Mouse (Mus musculus) testis, adult 2 months (tissue): ENCODE measurements around the gene Vkorc1l1.

ENCODE experiments used
- CTCF ChIP-seq: fragments of 200-500 bp; IDR thresholded peaks from 2 replicates; pipeline ENCODE4 v1.5.1; 2012; ENCODE audit warnings: low read depth, mild to moderate bottlenecking, inconsistent platforms, low read length, moderate library complexity; ENCODE audit not compliant: control insufficient read depth, insufficient read depth, insufficient replicate concordance
- POLR2A ChIP-seq: fragments of 200-500 bp; IDR thresholded peaks from 2 replicates; pipeline ENCODE4 v1.6.1; 2012; ENCODE audit warnings: low read depth, mild to moderate bottlenecking, inconsistent platforms, low read length, moderate library complexity; ENCODE audit not compliant: control insufficient read depth

- no peak for TF ChIP-seq CTCF
- TF ChIP-seq POLR2A = no peak
Measured at GRCm38 (mm10) chr5:129993374-129993773, 51.6 kb downstream of the Vkorc1l1 start.
